Comparison of ENCODE assay signal across 8 mouse cellular contexts in the genomic region with DNA sequence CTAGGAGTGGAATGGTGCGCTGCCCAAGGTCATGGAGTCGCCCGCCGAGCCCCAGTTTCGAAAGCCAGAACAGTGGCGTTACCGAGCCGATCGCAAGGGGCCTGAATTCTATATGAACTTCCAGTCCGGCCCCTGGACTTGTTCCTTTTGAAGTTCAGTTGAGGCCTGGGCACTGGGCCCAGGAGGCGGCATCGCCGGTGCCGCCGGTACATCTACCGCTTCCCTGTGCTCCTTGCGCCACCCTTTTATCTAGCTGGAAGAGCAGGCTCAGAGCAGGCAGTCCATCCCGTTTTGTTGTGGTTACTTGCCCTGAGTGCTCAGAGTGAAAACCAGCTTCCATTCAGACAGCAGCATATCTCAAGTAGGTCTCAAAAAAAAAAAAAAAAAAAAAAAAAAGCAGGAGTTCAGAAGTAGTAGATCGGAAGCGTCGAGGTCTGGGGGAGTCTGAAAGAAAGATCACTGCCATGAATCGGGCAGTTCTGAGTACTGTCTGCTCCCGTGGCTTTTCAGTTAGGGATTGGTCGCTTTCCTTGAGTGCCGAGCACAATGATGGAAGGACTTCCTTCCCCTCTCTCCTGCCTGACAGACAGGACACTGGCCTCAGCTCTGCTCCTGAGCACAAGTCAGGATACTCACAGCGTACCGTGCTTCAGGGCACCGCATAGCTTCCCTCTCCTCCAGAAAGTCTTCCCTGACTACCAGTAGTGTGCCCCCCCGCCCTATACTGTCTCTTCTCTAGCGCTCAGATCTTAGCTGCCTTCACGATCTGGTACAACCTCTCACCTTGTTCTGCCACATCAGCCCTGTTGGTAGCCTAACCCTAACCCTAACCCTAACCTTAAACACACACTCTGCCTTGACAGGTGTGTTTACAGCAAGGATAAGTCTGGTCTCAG. TPM values are rescaled to one million over a fixed set of nuclear protein-coding genes. Genes with fewer than 3 reads are reported as not detected.
DNase-seq lines count a peak whose midpoint lies in the region; ATAC-seq lines count a peak whose summit lies in the region.

No protein-coding gene starts in this region.

- peaks cover 9% of the 10 kb centered on the region; the same call in 1 of the 2 replicates for H3K9me3 ChIP-seq in embryonic facial prominence, embryonic 14.5 days (ENCODE audit: control insufficient read depth, low read length)
- no peaks in the 10 kb centered on the region for H3K9me3 ChIP-seq in limb, embryonic 11.5 days (ENCODE audit: control insufficient read depth, low read length)
- H3K9me3 ChIP-seq in midbrain, embryonic 11.5 days (ENCODE audit: control insufficient read depth, low read length) = no peaks in the 10 kb centered on the region
- H3K9me3 ChIP-seq in stomach, embryonic 16.5 days (replicated peaks; ENCODE audit: control insufficient read depth, low read length) = peaks cover 9% of the 10 kb centered on the region

- H3K36me3 ChIP-seq in embryonic facial prominence, embryonic 14.5 days (ENCODE audit: control insufficient read depth, insufficient read depth, low read length) = no peaks in the 10 kb centered on the region
- no peaks in the 10 kb centered on the region for H3K36me3 ChIP-seq in limb, embryonic 11.5 days (ENCODE audit: control insufficient read depth, insufficient read depth, low read length)
- H3K36me3 ChIP-seq in midbrain, embryonic 11.5 days (ENCODE audit: control insufficient read depth, insufficient read depth, low read length) = no peaks in the 10 kb centered on the region
- no peaks in the 10 kb centered on the region for H3K36me3 ChIP-seq in stomach, embryonic 16.5 days (ENCODE audit: control insufficient read depth, insufficient read depth, low read length)

- peak overlapping the region; percentile 76 for H3K9ac ChIP-seq in embryonic facial prominence, embryonic 14.5 days (ENCODE audit: low read depth, low read length)
- peak overlapping the region; percentile 59 for H3K9ac ChIP-seq in limb, embryonic 11.5 days (ENCODE audit: low read length)
- peak overlapping the region; percentile 73 for H3K9ac ChIP-seq in midbrain, embryonic 11.5 days (ENCODE audit: low read length)
- H3K9ac ChIP-seq in stomach, embryonic 16.5 days (ENCODE audit: low read length) = peak overlapping the region; percentile 81

- peak overlapping the region; percentile 65 for H3K4me3 ChIP-seq in embryonic facial prominence, embryonic 14.5 days (ENCODE audit: low read depth, low read length)
- H3K4me3 ChIP-seq in limb, embryonic 11.5 days (ENCODE audit: low read depth, low read length) = peak overlapping the region; percentile 67
- peak overlapping the region; percentile 66 for H3K4me3 ChIP-seq in midbrain, embryonic 11.5 days (ENCODE audit: low read depth, low read length)
- H3K4me3 ChIP-seq in stomach, embryonic 16.5 days (replicated peaks; ENCODE audit: low read length) = peak overlapping the region; percentile 71

- WGBS in embryonic facial prominence, embryonic 14.5 days = 9% methylated on average over 31 of the region's 31 CpGs
- 13% methylated on average over 31 of the region's 31 CpGs for WGBS in limb, embryonic 11.5 days
- 10% methylated on average over 31 of the region's 31 CpGs for WGBS in midbrain, embryonic 11.5 days
- WGBS in stomach, embryonic 16.5 days = 12% methylated on average over 31 of the region's 31 CpGs

- H3K4me1 ChIP-seq in embryonic facial prominence, embryonic 14.5 days (ENCODE audit: control insufficient read depth, insufficient read depth, low read length) = no peaks in the 10 kb centered on the region
- peaks cover 7% of the 10 kb centered on the region for H3K4me1 ChIP-seq in limb, embryonic 11.5 days (ENCODE audit: control insufficient read depth, insufficient read depth, low read length)
- H3K4me1 ChIP-seq in midbrain, embryonic 11.5 days (ENCODE audit: control insufficient read depth, insufficient read depth, low read length) = peaks cover 17% of the 10 kb centered on the region; the same call in 1 of the 2 replicates
- peaks cover 29% of the 10 kb centered on the region for H3K4me1 ChIP-seq in stomach, embryonic 16.5 days (ENCODE audit: control insufficient read depth, insufficient read depth, low read length)

- no peak overlapping the region for H3K27ac ChIP-seq in embryonic facial prominence, embryonic 14.5 days (replicated peaks; ENCODE audit: low read depth, low read length)
- H3K27ac ChIP-seq in limb, embryonic 11.5 days (replicated peaks; ENCODE audit: low read depth, low read length) = no peak overlapping the region
- no peak overlapping the region for H3K27ac ChIP-seq in midbrain, embryonic 11.5 days (ENCODE audit: low read depth, low read length)
- H3K27ac ChIP-seq in stomach, embryonic 16.5 days (ENCODE audit: low read length) = 0 out of 2 replicates have a peak overlapping the region, but pooled peaks have one; percentile 26

- ATAC-seq in embryonic facial prominence, embryonic 14.5 days (ENCODE audit: low read depth) = no peak
- ATAC-seq in hematopoietic stem cell, adult 5-6 weeks (replicated peaks in 1 of 2; ENCODE audit: insufficient read depth in 1 of 2, low FRiP score in 2 of 2, low TSS enrichment in 1 of 2, low read depth in 1 of 2, poor library complexity in 2 of 2, severe bottlenecking in 2 of 2) = peak; percentile 2 to 12; a peak in 1 of 4 replicates
- ATAC-seq in limb, embryonic 11.5 days (ENCODE audit: insufficient number of reproducible peaks, low FRiP score, low TSS enrichment, low read depth) = 0 out of 2 replicates have a peak, but pooled peaks have one; percentile 1
- ATAC-seq in midbrain, embryonic 11.5 days (ENCODE audit: low FRiP score) = no peak
- ATAC-seq in stomach, embryonic 16.5 days (ENCODE audit: insufficient read depth, low FRiP score) = no peak

- H3K27me3 ChIP-seq in embryonic facial prominence, embryonic 14.5 days (replicated peaks; ENCODE audit: control insufficient read depth, insufficient read depth, low read length) = no peaks in the 10 kb centered on the region
- no peaks in the 10 kb centered on the region for H3K27me3 ChIP-seq in limb, embryonic 11.5 days (ENCODE audit: control insufficient read depth, insufficient read depth, low read length)
- no peaks in the 10 kb centered on the region for H3K27me3 ChIP-seq in midbrain, embryonic 11.5 days (ENCODE audit: control insufficient read depth, insufficient read depth, low read length)
- H3K27me3 ChIP-seq in stomach, embryonic 16.5 days (ENCODE audit: control insufficient read depth, insufficient read depth, low read length) = no peaks in the 10 kb centered on the region

- peak overlapping the region; percentile 93 for H3K4me2 ChIP-seq in embryonic facial prominence, embryonic 14.5 days (ENCODE audit: low read depth, low read length)
- peak overlapping the region; percentile 98 for H3K4me2 ChIP-seq in limb, embryonic 11.5 days (ENCODE audit: low read depth, severe bottlenecking)
- H3K4me2 ChIP-seq in midbrain, embryonic 11.5 days = peak overlapping the region; percentile 98
- H3K4me2 ChIP-seq in stomach, embryonic 16.5 days (ENCODE audit: low read depth, low read length) = peak overlapping the region; percentile 94

- DNase-seq in frontal cortex, postnatal 36 days (ENCODE audit: low spot score in 2 of 2) = peak; percentile 18 to 19
- DNase-seq in frontal cortex, postnatal 10 days (ENCODE audit: low spot score in 2 of 2) = no peak
- DNase-seq in adrenal gland, postnatal 14 days = peak; percentile 70
- peak; percentile 65 for DNase-seq in embryonic facial prominence, embryonic 14.5 days (ENCODE audit: low spot score)
- peak; percentile 52 for DNase-seq in limb, embryonic 11.5 days (ENCODE audit: low spot score)
- peak; percentile 89 for DNase-seq in midbrain, embryonic 11.5 days (ENCODE audit: low spot score, missing footprints)

RNA-seq across cellular contexts. Expression of a gene that starts 0.9 kb away (rescaled TPM):
- total RNA-seq in adrenal gland, postnatal 14 days (2021) = 17.1 and 26.9 TPM in 2 replicates
- 13.1 and 16.0 TPM in 2 replicates for polyA plus RNA-seq in embryonic facial prominence, embryonic 14.5 days (2014; fragmentation: Nextera tagmentation; extraction: Ambion mirVana)
- total RNA-seq in hematopoietic stem cell, adult 5-6 weeks (2017) = 4.8 and 5.3 TPM in 2 replicates
- polyA plus RNA-seq in limb, embryonic 11.5 days (2014; fragmentation: Nextera tagmentation; extraction: Ambion mirVana) = 14.9 and 15.9 TPM in 2 replicates
- polyA plus RNA-seq in midbrain, embryonic 11.5 days (2014; fragmentation: Nextera tagmentation; extraction: Ambion mirVana) = 32.2 and 33.0 TPM in 2 replicates
- polyA plus RNA-seq in stomach, embryonic 16.5 days (2015; fragmentation: Nextera tagmentation; extraction: Ambion mirVana) = 21.6 and 23.6 TPM in 2 replicates

RNA-seq across cellular contexts. Expression of a gene that starts 24.1 kb away (rescaled TPM):
- total RNA-seq in adrenal gland, postnatal 14 days (2021) = 10.5 and 14.6 TPM in 2 replicates
- polyA plus RNA-seq in embryonic facial prominence, embryonic 14.5 days (2014; fragmentation: Nextera tagmentation; extraction: Ambion mirVana) = 79.2 and 96.2 TPM in 2 replicates
- total RNA-seq in hematopoietic stem cell, adult 5-6 weeks (2017) = 42.8 and 50.7 TPM in 2 replicates
- 219 and 224 TPM in 2 replicates for polyA plus RNA-seq in limb, embryonic 11.5 days (2014; fragmentation: Nextera tagmentation; extraction: Ambion mirVana)
- 163 and 169 TPM in 2 replicates for polyA plus RNA-seq in midbrain, embryonic 11.5 days (2014; fragmentation: Nextera tagmentation; extraction: Ambion mirVana)
- 81.6 and 82.0 TPM in 2 replicates for polyA plus RNA-seq in stomach, embryonic 16.5 days (2015; fragmentation: Nextera tagmentation; extraction: Ambion mirVana)

RNA-seq across cellular contexts. Expression of a gene that starts 24.2 kb away (rescaled TPM):
- total RNA-seq in adrenal gland, postnatal 14 days (2021) = 35.5 and 36.1 TPM in 2 replicates
- 37.3 and 40.7 TPM in 2 replicates for polyA plus RNA-seq in embryonic facial prominence, embryonic 14.5 days (2014; fragmentation: Nextera tagmentation; extraction: Ambion mirVana)
- 28.4 and 41.6 TPM in 2 replicates for total RNA-seq in hematopoietic stem cell, adult 5-6 weeks (2017)
- 52.1 and 60.3 TPM in 2 replicates for polyA plus RNA-seq in limb, embryonic 11.5 days (2014; fragmentation: Nextera tagmentation; extraction: Ambion mirVana)
- 48.0 and 50.2 TPM in 2 replicates for polyA plus RNA-seq in midbrain, embryonic 11.5 days (2014; fragmentation: Nextera tagmentation; extraction: Ambion mirVana)
- polyA plus RNA-seq in stomach, embryonic 16.5 days (2015; fragmentation: Nextera tagmentation; extraction: Ambion mirVana) = 30.1 and 31.2 TPM in 2 replicates

RNA-seq across cellular contexts. Expression of a gene that starts 47.3 kb away (rescaled TPM):
- total RNA-seq in adrenal gland, postnatal 14 days (2021) = 0.15 and 0.53 TPM in 2 replicates
- polyA plus RNA-seq in embryonic facial prominence, embryonic 14.5 days (2014; fragmentation: Nextera tagmentation; extraction: Ambion mirVana) = 0.38 and 1.1 TPM in 2 replicates
- 1.0 and 2.7 TPM in 2 replicates for total RNA-seq in hematopoietic stem cell, adult 5-6 weeks (2017)
- polyA plus RNA-seq in limb, embryonic 11.5 days (2014; fragmentation: Nextera tagmentation; extraction: Ambion mirVana) = 0.11 and 0.35 TPM in 2 replicates
- 0.31 TPM in 1 of 2 replicates, not detected in the other for polyA plus RNA-seq in midbrain, embryonic 11.5 days (2014; fragmentation: Nextera tagmentation; extraction: Ambion mirVana)
- polyA plus RNA-seq in stomach, embryonic 16.5 days (2015; fragmentation: Nextera tagmentation; extraction: Ambion mirVana) = 0.18 and 0.44 TPM in 2 replicates

Comparison
In these comparisons a context has a peak if more than half of its experiments do, and no peak if none do; other contexts are left out.
1. DNase-seq: peak in frontal cortex, postnatal 36 days (2 of 2), adrenal gland, postnatal 14 days (single experiment), embryonic facial prominence, embryonic 14.5 days (single experiment), limb, embryonic 11.5 days (single experiment) and midbrain, embryonic 11.5 days (single experiment); none in frontal cortex, postnatal 10 days (0 of 2).
2. ATAC-seq: peak in hematopoietic stem cell, adult 5-6 weeks (2 of 2) and limb, embryonic 11.5 days (single experiment); none in embryonic facial prominence, embryonic 14.5 days (single experiment), midbrain, embryonic 11.5 days (single experiment) and stomach, embryonic 16.5 days (single experiment).
3. Peak in every context shown above with its lines, with median percentiles within 50 percentile points of each other: H3K4me2 ChIP-seq, H3K4me3 ChIP-seq and H3K9ac ChIP-seq.